Mouse (Mus musculus) retina, embryonic 14.5 days (tissue): Measurements from ENCODE around the gene Apon.
"Not testable (repeated sequence)": the region's sequence is repeated elsewhere in the genome, so short reads cannot be mapped to it uniquely, and the experiment has no call there.

Experiments
- DNase-seq: peaks from one replicate; pipeline ENCODE4 v3.0.0-alpha.2; 2015; ENCODE audit warnings: low spot score

The Apon gene

GRCm38 (mm10) chr10:128253677-128254255 lies at the start of gene Apon:
Apon (plus strand) TSS chr10:128254096.
- no peak for DNase-seq

- DNase-seq = no peak
Measured at GRCm38 (mm10) chr10:128204941-128205340, 49.0 kb upstream of the Apon start.

- DNase-seq = no peak
Measured at GRCm38 (mm10) chr10:128208326-128208725, 45.6 kb upstream of the Apon start.

GRCm38 (mm10) chr10:128209311-128210009 lies 44.4 kb upstream of the Apon start:
- DNase-seq = no peak

- no peak for DNase-seq
Measured at GRCm38 (mm10) chr10:128210131-128210530, 43.8 kb upstream of the Apon start.

- DNase-seq = no peak
Measured at GRCm38 (mm10) chr10:128210954-128211353, 42.9 kb upstream of the Apon start.

- peak; percentile 95 for DNase-seq
Measured at GRCm38 (mm10) chr10:128211390-128212108, 42.3 kb upstream of the Apon start, which contains the start of gene Spryd4. Spryd4 (minus strand) TSS chr10:128211807.

GRCm38 (mm10) chr10:128212148-128212547 lies 41.7 kb upstream of the Apon start:
- DNase-seq = no peak

GRCm38 (mm10) chr10:128212871-128213323 lies 41.0 kb upstream of the Apon start:
- DNase-seq = peak; percentile 79

GRCm38 (mm10) chr10:128214112-128214511 lies 39.8 kb upstream of the Apon start:
- not testable (repeated sequence) for DNase-seq

- DNase-seq = no peak
Measured at GRCm38 (mm10) chr10:128214981-128215380, 38.9 kb upstream of the Apon start.

- DNase-seq = no peak
Measured at GRCm38 (mm10) chr10:128218387-128219117, 35.3 kb upstream of the Apon start.

GRCm38 (mm10) chr10:128221533-128222286 lies 32.2 kb upstream of the Apon start:
- DNase-seq = no peak

GRCm38 (mm10) chr10:128225064-128225463 lies 28.8 kb upstream of the Apon start:
- DNase-seq = no peak

GRCm38 (mm10) chr10:128225538-128225937 lies 28.4 kb upstream of the Apon start, which contains the start of gene Mip:
Mip (plus strand) TSS chr10:128225838.
- no peak for DNase-seq

GRCm38 (mm10) chr10:128227592-128227991 lies 26.3 kb upstream of the Apon start:
- DNase-seq = no peak

GRCm38 (mm10) chr10:128228009-128228408 lies 25.9 kb upstream of the Apon start:
- DNase-seq = no peak

- DNase-seq = no peak
Measured at GRCm38 (mm10) chr10:128230582-128230981, 23.3 kb upstream of the Apon start.

- DNase-seq = no peak
Measured at GRCm38 (mm10) chr10:128231146-128231545, 22.8 kb upstream of the Apon start.

- DNase-seq = peak; percentile 87
Measured at GRCm38 (mm10) chr10:128231697-128232419, 22.0 kb upstream of the Apon start, which contains the start of gene Timeless. Timeless (plus strand) TSS chr10:128232065.
